Mouse (Mus musculus) MEL (cell line): ENCODE measurements around the gene Stmn1.

Experiments
- CHD2 ChIP-seq: IDR thresholded peaks from 2 replicates; pipeline ENCODE4 v1.6.1; 2011; ENCODE audit warnings: low read length, improper control_type of control experiment
- CTCF ChIP-seq, 3 experiments: IDR thresholded peaks in 2 of 3; conservative IDR thresholded peaks in 1 of 3; 2 replicates each; pipeline ENCODE4 v1.5.1; 2011 to 2012; ENCODE audit warnings: low read length in 3 of 3, low read depth in 2 of 3, mild to moderate bottlenecking in 2 of 3, improper control_type of control experiment in 1 of 3, inconsistent platforms in 1 of 3, mixed read lengths in 1 of 3, moderate library complexity in 1 of 3; ENCODE audit not compliant: control insufficient read depth in 1 of 3, insufficient read depth in 1 of 3, poor library complexity in 1 of 3, severe bottlenecking in 1 of 3
- EP300 ChIP-seq, 2 experiments: IDR thresholded peaks; 2 replicates each; pipeline ENCODE4 v1.6.1; 2011; ENCODE audit warnings: improper control_type of control experiment in 2 of 2, low read length in 2 of 2, low read depth in 1 of 2, mild to moderate bottlenecking in 1 of 2
- GABPA ChIP-seq: IDR thresholded peaks from 2 replicates; pipeline ENCODE4 v1.6.1; 2012; ENCODE audit warnings: low read depth, mild to moderate bottlenecking, inconsistent platforms, low read length, improper control_type of control experiment, moderate library complexity
- MAFK ChIP-seq: IDR thresholded peaks from 2 replicates; pipeline ENCODE4 v1.6.1; 2011; ENCODE audit warnings: low read depth, mild to moderate bottlenecking, low read length, improper control_type of control experiment, borderline replicate concordance
- MXI1 ChIP-seq: IDR thresholded peaks from 2 replicates; pipeline ENCODE4 v1.6.1; 2011; ENCODE audit warnings: mild to moderate bottlenecking, low read depth, low read length, improper control_type of control experiment
- TAL1 ChIP-seq: IDR thresholded peaks from 2 replicates; pipeline ENCODE4 v1.6.1; 2012; ENCODE audit warnings: mild to moderate bottlenecking, inconsistent platforms, low read length, moderate library complexity, mixed read lengths
- USF1 ChIP-seq: IDR thresholded peaks from 2 replicates; pipeline ENCODE4 v1.6.1; 2014; ENCODE audit warnings: low read depth, mild to moderate bottlenecking, inconsistent platforms, low read length, improper control_type of control experiment, moderate library complexity

DNA sequence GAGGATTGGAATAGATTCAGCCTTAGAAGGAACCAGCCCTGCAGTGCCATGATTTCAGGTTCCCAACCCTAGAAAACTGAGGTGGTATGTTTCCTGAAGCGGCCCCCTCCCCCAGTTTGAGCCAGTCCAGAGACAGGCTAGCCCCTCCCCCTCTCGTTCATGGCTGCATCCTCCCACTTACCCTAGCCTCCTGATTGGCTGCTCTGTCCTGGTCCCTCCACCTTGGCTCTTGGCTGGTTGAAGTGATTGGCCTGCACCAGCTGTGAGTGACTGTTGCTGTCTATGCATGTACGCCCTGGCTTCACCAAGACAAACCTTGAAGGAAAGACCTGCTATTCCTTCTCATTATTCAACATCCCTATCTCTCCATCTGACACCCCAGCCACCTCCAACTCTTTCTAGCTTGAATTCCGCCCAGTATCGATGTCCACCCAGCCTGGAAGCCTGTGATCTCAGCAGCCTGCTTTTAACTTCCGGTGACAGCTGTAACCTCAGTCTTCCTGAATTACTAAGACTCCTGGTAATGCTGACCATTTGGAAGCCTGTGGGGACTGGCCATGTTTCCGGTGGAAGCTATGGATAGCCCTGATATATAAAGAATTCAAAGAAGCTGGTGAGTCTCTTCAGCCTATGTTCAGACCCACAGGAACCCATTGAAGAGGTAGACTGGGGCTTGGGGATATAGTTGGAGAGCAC is 10.8 kb upstream of the Stmn1 start:
- TF ChIP-seq MAFK (no peak), CHD2 (no peak), USF1 (no peak), MXI1 (no peak), TAL1 (no peak), GABPA (no peak), CTCF (IDR thresholded peaks at IDR 0.05 in 2 of 3, conservative IDR thresholded peaks at IDR 0.05 in 1 of 3; ENCODE audit: control insufficient read depth in 1 of 3, insufficient read depth in 1 of 3, low read depth in 2 of 3, low read length in 3 of 3, poor library complexity in 1 of 3, severe bottlenecking in 1 of 3) (no peak), EP300 (IDR thresholded peaks at IDR 0.05; ENCODE audit: low read depth in 1 of 2, low read length in 2 of 2) (no peak)
